Mouse (Mus musculus) midbrain, embryonic 14.5 days (tissue): ENCODE measurements at regions not wholly inside any gene's neighbourhood (a gene's known extent, or its start where the extent isn't known, plus 50 kb on each side); places are given as distances from the start of the nearest gene placed in this dataset.
"Not testable (repeated sequence)": the region's sequence is repeated elsewhere in the genome, so short reads cannot be mapped to it uniquely, and the experiment has no call there.

Experiments used
- ATAC-seq: fragments of 200-750 bp; cut with Nextera tagmentation; 2 replicates; pipeline ENCODE4 v1.8.0; 2017; ENCODE audit warnings: moderate number of reproducible peaks, moderate library complexity; ENCODE audit not compliant: low FRiP score, low TSS enrichment
- DNase-seq: peaks from one replicate; pipeline ENCODE4 v3.0.0-alpha.2; 2015
- H3K27ac ChIP-seq: fragments of 300-500 bp; sonication (generic); replicated peaks from 2 replicates; pipeline ENCODE4 v1.5.1; 2014; ENCODE audit warnings: mild to moderate bottlenecking, low read depth, low read length, moderate library complexity
- H3K27me3 ChIP-seq: fragments of 300-500 bp; sonication (generic); 2 replicates; pipeline ENCODE4 v1.6.1; 2014; ENCODE audit warnings: low read length, control low read depth, mixed read lengths; ENCODE audit not compliant: control insufficient read depth, insufficient read depth
- H3K36me3 ChIP-seq: fragments of 300-500 bp; sonication (generic); 2 replicates; pipeline ENCODE4 v1.6.1; 2014; ENCODE audit warnings: low read length, control low read depth; ENCODE audit not compliant: control insufficient read depth, insufficient read depth
- H3K4me1 ChIP-seq: fragments of 300-500 bp; sonication (generic); 2 replicates; pipeline ENCODE4 v1.6.1; 2014; ENCODE audit warnings: mild to moderate bottlenecking, antibody characterized with exemption, low read length, control low read depth; ENCODE audit not compliant: control insufficient read depth, insufficient read depth
- H3K4me2 ChIP-seq: fragments of 300-500 bp; sonication (generic); 2 replicates; pipeline ENCODE4 v1.6.1; 2014; ENCODE audit warnings: mild to moderate bottlenecking, low read length, moderate library complexity
- H3K4me3 ChIP-seq: fragments of 300-500 bp; sonication (generic); replicated peaks from 2 replicates; pipeline ENCODE4 v1.5.1; 2014; ENCODE audit warnings: low read depth, low read length
- H3K9ac ChIP-seq: fragments of 300-500 bp; sonication (generic); replicated peaks from 2 replicates; pipeline ENCODE4 v1.6.1; 2014; ENCODE audit warnings: mild to moderate bottlenecking, low read length, moderate library complexity
- H3K9me3 ChIP-seq: fragments of 300-500 bp; sonication (generic); 2 replicates; pipeline ENCODE4 v1.6.1; 2016; ENCODE audit warnings: low read length, control low read depth, mixed read lengths; ENCODE audit not compliant: control insufficient read depth
- WGBS: fragments of 180-500 bp; shearing (Covaris S2); extraction: QIAGEN DNeasy Blood & Tissue Kit; methylation state at CpG from one replicate; pipeline ENCODE4 v1.1.7; 2014; 5-methylcytosine and 5-hydroxymethylcytosine counted together

- DNase-seq (peak; percentile 5), ATAC-seq (no peak)
- H3K36me3 ChIP-seq: no peaks in the 10 kb centered on the region
- no peaks in the 10 kb centered on the region for H3K4me1 ChIP-seq
- H3K9me3 ChIP-seq: no peaks in the 10 kb centered on the region
- no peak overlapping the region for H3K27ac ChIP-seq
- no peak overlapping the region for H3K4me2 ChIP-seq
- no peaks in the 10 kb centered on the region for H3K27me3 ChIP-seq
- H3K4me3 ChIP-seq: no peak overlapping the region
- no peak overlapping the region for H3K9ac ChIP-seq
- 82% methylated on average over 13 of the region's 13 CpGs for WGBS
Measured at GRCm38 (mm10) chr8:88064414-88065110, 54.0 kb upstream of the Cnep1r1 start.

- H3K36me3 ChIP-seq, H3K27me3 ChIP-seq, ATAC-seq: not testable (repeated sequence)
Measured at GRCm38 (mm10) chr8:88059107-88059506, 59.5 kb upstream of the Cnep1r1 start.

DNA sequence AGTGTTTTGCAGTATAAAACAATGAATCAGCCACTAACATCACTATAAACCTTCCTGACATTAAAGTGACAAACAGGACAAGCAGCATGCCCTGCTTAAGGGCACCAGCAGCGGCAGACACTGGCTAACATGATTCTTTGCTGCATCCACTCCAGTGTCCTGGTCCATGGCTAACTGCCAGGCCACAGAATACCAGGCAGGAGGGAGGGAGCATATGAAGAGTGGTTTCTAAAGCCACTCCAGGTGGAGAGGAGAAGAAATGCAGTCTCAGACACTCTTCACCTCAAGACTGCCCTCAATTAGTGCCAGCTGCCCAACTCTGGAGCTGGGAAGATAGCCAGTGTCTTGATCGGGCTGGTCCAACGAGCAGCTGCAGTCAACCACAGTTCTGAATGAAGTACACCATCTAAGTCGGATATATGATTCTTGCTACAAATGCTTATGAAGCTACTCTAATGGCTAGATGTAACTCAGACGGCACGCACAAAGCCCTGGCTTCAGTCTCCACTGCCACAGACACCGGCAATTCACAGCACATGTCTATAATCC lies 60.8 kb upstream of the Cnep1r1 start:
- Histone ChIP-seq H3K27ac (no peak overlapping the region), H3K4me3 (no peak overlapping the region)
- ATAC-seq: no peak

More at GRCm38 (mm10) chr8:88059107-88059506, 59.5 kb upstream of the Cnep1r1 start:
- not testable (repeated sequence) for H3K9me3 ChIP-seq, H3K4me1 ChIP-seq, DNase-seq, H3K4me2 ChIP-seq, H3K27ac ChIP-seq, H3K9ac ChIP-seq, H3K4me3 ChIP-seq
- WGBS: 95% methylated on average over 1 of the region's 1 CpGs

DNA sequence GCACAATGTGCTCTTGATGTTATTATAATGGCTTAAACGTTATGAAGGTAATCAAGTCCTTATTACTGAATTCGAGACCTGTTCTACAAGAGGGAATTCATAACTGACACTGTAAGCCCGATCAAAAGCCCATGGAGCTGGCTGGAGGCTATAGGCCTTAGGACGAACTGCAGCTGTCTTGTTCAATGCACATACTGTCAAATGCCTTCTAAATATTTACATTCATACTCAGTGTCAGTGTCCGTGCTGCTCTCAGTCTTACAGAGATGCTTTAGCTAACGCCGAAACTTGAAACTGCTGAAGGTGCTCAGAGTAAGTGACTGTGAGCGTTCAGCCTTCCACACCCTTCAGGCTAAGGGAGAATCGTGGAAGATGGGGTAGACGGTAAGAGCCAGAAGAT lies 67.9 kb upstream of the Cnep1r1 start:
- no peaks in the 10 kb centered on the region for H3K4me1 ChIP-seq
- 86% methylated on average over 10 of the region's 10 CpGs for WGBS
- H3K9ac ChIP-seq: no peak overlapping the region
- no peaks in the 10 kb centered on the region for H3K9me3 ChIP-seq
- no peaks in the 10 kb centered on the region for H3K36me3 ChIP-seq
- H3K4me3 ChIP-seq: no peak overlapping the region
- no peak overlapping the region for H3K4me2 ChIP-seq
- H3K27ac ChIP-seq: no peak overlapping the region
- H3K27me3 ChIP-seq: no peaks in the 10 kb centered on the region
- no peak for ATAC-seq
- no peak for DNase-seq

More for the DNA sequence above, 60.8 kb upstream of the Cnep1r1 start:
- 95% methylated on average over 7 of the region's 7 CpGs for WGBS
- no peaks in the 10 kb centered on the region for H3K9me3 ChIP-seq
- no peak for DNase-seq
- H3K4me1 ChIP-seq: no peaks in the 10 kb centered on the region
- no peak overlapping the region for H3K4me2 ChIP-seq
- no peak overlapping the region for H3K9ac ChIP-seq
- H3K36me3 ChIP-seq: no peaks in the 10 kb centered on the region
- no peaks in the 10 kb centered on the region for H3K27me3 ChIP-seq

GRCm38 (mm10) chr8:88049091-88049490 lies 69.5 kb upstream of the Cnep1r1 start:
- WGBS: 85% methylated on average over 5 of the region's 5 CpGs
- Histone ChIP-seq H3K4me3 (no peak overlapping the region), H3K27ac (no peak overlapping the region), H3K9ac (no peak overlapping the region), H3K9me3 (no peaks in the 10 kb centered on the region), H3K27me3 (no peaks in the 10 kb centered on the region), H3K4me2 (no peak overlapping the region), H3K4me1 (no peaks in the 10 kb centered on the region), H3K36me3 (no peaks in the 10 kb centered on the region)
- ATAC-seq (no peak), DNase-seq (no peak)

- Histone ChIP-seq H3K27me3 (no peaks in the 10 kb centered on the region), H3K9ac (no peak overlapping the region), H3K4me1 (no peaks in the 10 kb centered on the region), H3K36me3 (no peaks in the 10 kb centered on the region), H3K4me2 (no peak overlapping the region), H3K27ac (no peak overlapping the region), H3K4me3 (no peak overlapping the region), H3K9me3 (no peaks in the 10 kb centered on the region)
- ATAC-seq (no peak), DNase-seq (no peak)
- 81% methylated on average over 4 of the region's 4 CpGs for WGBS
Measured at GRCm38 (mm10) chr8:88045995-88046394, 72.6 kb upstream of the Cnep1r1 start.

DNA sequence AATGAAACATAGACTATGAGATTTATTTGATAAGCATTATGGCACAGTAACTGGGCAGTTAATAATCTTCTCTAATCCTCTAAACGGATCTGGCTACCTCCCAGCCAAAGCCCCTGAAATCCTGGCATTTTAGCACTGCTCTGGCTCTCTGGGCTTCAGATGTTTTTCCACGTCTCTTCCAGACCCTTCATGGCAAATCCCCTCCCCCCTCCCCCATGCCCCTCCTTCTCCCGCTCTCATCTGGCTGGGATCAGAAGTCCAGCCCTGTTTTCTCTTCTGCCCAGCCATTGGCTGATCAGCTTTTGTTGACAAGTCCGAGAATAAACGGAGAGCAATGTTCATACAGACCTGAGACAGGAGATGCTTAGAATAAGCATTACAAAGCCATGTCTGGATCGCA lies 79.3 kb upstream of the Cnep1r1 start:
- H3K27ac ChIP-seq: no peak overlapping the region
- H3K9ac ChIP-seq: no peak overlapping the region
- DNase-seq: peak; percentile 63
- ATAC-seq: no peak
- no peaks in the 10 kb centered on the region for H3K4me1 ChIP-seq
- WGBS: 21% methylated on average over 6 of the region's 6 CpGs
- H3K4me2 ChIP-seq: no peak overlapping the region
- no peak overlapping the region for H3K4me3 ChIP-seq
- no peaks in the 10 kb centered on the region for H3K27me3 ChIP-seq
- H3K9me3 ChIP-seq: no peaks in the 10 kb centered on the region
- H3K36me3 ChIP-seq: no peaks in the 10 kb centered on the region

GRCm38 (mm10) chr8:88037994-88038393 lies 78.6 kb upstream of the Zfp423 start:
- Histone ChIP-seq H3K27ac (no peak overlapping the region), H3K4me1 (no peaks in the 10 kb centered on the region), H3K9ac (no peak overlapping the region), H3K4me3 (no peak overlapping the region), H3K27me3 (no peaks in the 10 kb centered on the region), H3K4me2 (no peak overlapping the region), H3K36me3 (no peaks in the 10 kb centered on the region), H3K9me3 (no peaks in the 10 kb centered on the region)
- DNase-seq: no peak
- 89% methylated on average over 2 of the region's 2 CpGs for WGBS
- ATAC-seq: no peak

GRCm38 (mm10) chr8:88033054-88033453 lies 73.7 kb upstream of the Zfp423 start:
- H3K4me3 ChIP-seq: no peak overlapping the region
- no peaks in the 10 kb centered on the region for H3K27me3 ChIP-seq
- H3K9ac ChIP-seq: no peak overlapping the region
- DNase-seq: no peak
- no peaks in the 10 kb centered on the region for H3K9me3 ChIP-seq
- no peak overlapping the region for H3K27ac ChIP-seq
- no peaks in the 10 kb centered on the region for H3K4me1 ChIP-seq
- H3K4me2 ChIP-seq: no peak overlapping the region
- no peak for ATAC-seq
- no peaks in the 10 kb centered on the region for H3K36me3 ChIP-seq
- WGBS: 78% methylated on average over 6 of the region's 6 CpGs
